Mouse (Mus musculus) liver, embryonic 14.5 days (tissue): ENCODE results near the gene Cdt1.

Experiments used
- CTCF ChIP-seq: IDR thresholded peaks from 2 replicates; pipeline ENCODE4 v1.5.1; 2016; ENCODE audit warnings: antibody characterized with exemption, low read depth, control low read depth
- EP300 ChIP-seq: IDR thresholded peaks from 2 replicates; pipeline ENCODE4 v1.6.1; 2016; ENCODE audit warnings: antibody characterized with exemption, low read depth

DNA sequence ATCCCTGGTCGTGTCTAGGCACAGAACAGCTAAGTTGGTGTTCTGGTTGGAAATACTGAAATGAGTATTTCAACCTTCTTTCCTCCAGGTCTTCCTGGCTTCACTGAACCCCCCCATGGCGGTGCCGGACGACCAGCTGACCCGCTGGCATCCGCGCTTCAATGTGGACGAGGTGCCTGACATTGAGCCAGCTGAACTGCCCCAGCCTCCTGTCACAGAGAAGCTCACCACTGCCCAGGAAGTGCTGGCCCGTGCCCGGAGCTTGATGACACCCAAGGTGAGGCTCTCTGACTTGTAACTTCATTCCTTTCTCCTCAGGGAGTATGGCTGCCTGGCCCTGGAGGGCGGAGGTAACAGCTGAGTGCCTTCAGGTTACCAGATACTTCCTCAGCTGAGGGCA lies 3.3 kb downstream of the Cdt1 start:
- TF ChIP-seq CTCF, result no peak
- TF ChIP-seq EP300, result no peak
